Comparison of ENCODE assay signal across 8 mouse cellular contexts in genomic region chr3:87508205-87508901, GRCm38 (mm10). TPM values are rescaled to one million over a fixed set of nuclear protein-coding genes. Genes with fewer than 3 reads are reported as not detected.
DNase-seq lines count a peak whose midpoint lies in the region; ATAC-seq and TF ChIP-seq lines count a peak whose summit lies in the region.

No protein-coding gene starts in this region.

- TF ChIP-seq EP300 in liver, embryonic 14.5 days (IDR thresholded peaks at IDR 0.05; ENCODE audit: low read depth) = no peak

- peaks cover 17% of the 10 kb centered on the region; the same call in 1 of the 2 replicates for H3K27me3 ChIP-seq in E14TG2a.4 (ENCODE audit: insufficient read depth, low read length)
- H3K27me3 ChIP-seq in forebrain, embryonic 14.5 days (replicated peaks; ENCODE audit: control insufficient read depth, insufficient read depth, low read length) = no peaks in the 10 kb centered on the region
- H3K27me3 ChIP-seq in liver, embryonic 14.5 days (ENCODE audit: control insufficient read depth, insufficient read depth, low read length) = no peaks in the 10 kb centered on the region
- no peaks in the 10 kb centered on the region for H3K27me3 ChIP-seq in neural tube, embryonic 11.5 days (ENCODE audit: control insufficient read depth, insufficient read depth, low read length)
- no peaks in the 10 kb centered on the region for H3K27me3 ChIP-seq in stomach, embryonic 16.5 days (ENCODE audit: control insufficient read depth, insufficient read depth, low read length)

- H3K9ac ChIP-seq in forebrain, embryonic 14.5 days (ENCODE audit: low read length) = peak overlapping the region; percentile 36; the same call in 1 of the 2 replicates
- no peak overlapping the region for H3K9ac ChIP-seq in liver, embryonic 14.5 days (replicated peaks)
- H3K9ac ChIP-seq in neural tube, embryonic 11.5 days (ENCODE audit: low read length) = no peak overlapping the region
- H3K9ac ChIP-seq in stomach, embryonic 16.5 days (ENCODE audit: low read length) = 0 out of 2 replicates have a peak overlapping the region, but pooled peaks have one; percentile 50

- H3K27ac ChIP-seq in forebrain, embryonic 14.5 days (ENCODE audit: low read depth, low read length) = no peak overlapping the region
- H3K27ac ChIP-seq in liver, embryonic 14.5 days = no peak overlapping the region
- no peak overlapping the region for H3K27ac ChIP-seq in neural tube, embryonic 11.5 days (ENCODE audit: low read depth, low read length)
- 0 out of 2 replicates have a peak overlapping the region, but pooled peaks have one; percentile 34 for H3K27ac ChIP-seq in stomach, embryonic 16.5 days (ENCODE audit: low read length)

- intact Hi-C loops in heart, postnatal 10 days (cut with DNase I) = loop anchor here (1.0 to 2.0 kb wide), 3 partner anchors 16 to 260 kb away; partner anchors contain the start of gene Etv3

- H3K9me3 ChIP-seq in E14TG2a.4 (ENCODE audit: low read length) = peaks cover 4% of the 10 kb centered on the region; the same call in 1 of the 2 replicates
- no peaks in the 10 kb centered on the region for H3K9me3 ChIP-seq in forebrain, embryonic 14.5 days (replicated peaks; ENCODE audit: control insufficient read depth, low read length)
- H3K9me3 ChIP-seq in liver, embryonic 14.5 days (ENCODE audit: control insufficient read depth, low read length) = no peaks in the 10 kb centered on the region
- H3K9me3 ChIP-seq in neural tube, embryonic 11.5 days (ENCODE audit: control insufficient read depth, low read length) = no peaks in the 10 kb centered on the region
- no peaks in the 10 kb centered on the region for H3K9me3 ChIP-seq in stomach, embryonic 16.5 days (replicated peaks; ENCODE audit: control insufficient read depth, low read length)

- peak; percentile 65 for DNase-seq in c-Kit-positive CD71-positive TER-119-positive erythroid progenitor cells, embryonic 14.5 days (ENCODE audit: low spot score)
- peak; percentile 90 for DNase-seq in forebrain, embryonic 14.5 days (ENCODE audit: low spot score)
- peak; percentile 89 to 95 for DNase-seq in heart, postnatal 10 days
- peak; percentile 92 to 96 for DNase-seq in kidney, postnatal 36 days
- peak in 1 of 3 experiments; percentile 47 for DNase-seq in liver, embryonic 14.5 days (ENCODE audit: low read depth in 3 of 3, low spot score in 3 of 3)
- peak; percentile 87 for DNase-seq in neural tube, embryonic 11.5 days (ENCODE audit: low spot score)

- peak; percentile 72 for TF ChIP-seq CTCF in E14TG2a.4 (conservative IDR thresholded peaks at IDR 0.05; ENCODE audit: low read length)
- TF ChIP-seq CTCF in liver, embryonic 14.5 days (IDR thresholded peaks at IDR 0.05; ENCODE audit: low read depth) = peak; percentile 92

- peak overlapping the region; percentile 34 for H3K4me2 ChIP-seq in forebrain, embryonic 14.5 days (ENCODE audit: low read length)
- H3K4me2 ChIP-seq in liver, embryonic 14.5 days (ENCODE audit: low read depth) = no peak overlapping the region
- peak overlapping the region; percentile 4; the same call in 1 of the 2 replicates for H3K4me2 ChIP-seq in neural tube, embryonic 11.5 days (ENCODE audit: low read depth)
- peak overlapping the region; percentile 33; the same call in 1 of the 2 replicates for H3K4me2 ChIP-seq in stomach, embryonic 16.5 days (ENCODE audit: low read depth, low read length)

- H3K4me3 ChIP-seq in E14TG2a.4 (replicated peaks; ENCODE audit: low read length) = no peak overlapping the region
- peak overlapping the region; percentile 7; the same call in 1 of the 2 replicates for H3K4me3 ChIP-seq in forebrain, embryonic 14.5 days (ENCODE audit: low read depth, low read length)
- H3K4me3 ChIP-seq in liver, embryonic 14.5 days (ENCODE audit: insufficient read depth in 1 of 2, low read depth in 2 of 2, low read length in 2 of 2) = no peak overlapping the region
- H3K4me3 ChIP-seq in neural tube, embryonic 11.5 days (ENCODE audit: low read depth, low read length) = no peak overlapping the region
- no peak overlapping the region for H3K4me3 ChIP-seq in stomach, embryonic 16.5 days (replicated peaks; ENCODE audit: low read length)

- peaks cover 43% of the 10 kb centered on the region for H3K4me1 ChIP-seq in E14TG2a.4 (replicated peaks; ENCODE audit: low read depth, low read length)
- H3K4me1 ChIP-seq in forebrain, embryonic 14.5 days (ENCODE audit: control insufficient read depth, insufficient read depth, low read length) = no peaks in the 10 kb centered on the region
- peaks cover 0 to 16% of the 10 kb centered on the region in 2 experiments; a peak in 2 of 4 replicates for H3K4me1 ChIP-seq in liver, embryonic 14.5 days (replicated peaks; ENCODE audit: control insufficient read depth in 2 of 2, insufficient read depth in 2 of 2, low read length in 1 of 2)
- H3K4me1 ChIP-seq in neural tube, embryonic 11.5 days (ENCODE audit: control insufficient read depth, insufficient read depth, low read length) = no peaks in the 10 kb centered on the region
- peaks cover 23% of the 10 kb centered on the region for H3K4me1 ChIP-seq in stomach, embryonic 16.5 days (ENCODE audit: control insufficient read depth, insufficient read depth, low read length)

- WGBS in forebrain, embryonic 14.5 days = 20% methylated on average over 17 of the region's 17 CpGs
- 35% methylated on average over 17 of the region's 17 CpGs for WGBS in liver, embryonic 14.5 days (ENCODE audit: insufficient replicate concordance)
- WGBS in neural tube, embryonic 11.5 days = 25% methylated on average over 17 of the region's 17 CpGs
- 33% methylated on average over 17 of the region's 17 CpGs for WGBS in stomach, embryonic 16.5 days

- peak; percentile 85 for ATAC-seq in forebrain, embryonic 14.5 days
- peak; percentile 47; the same call in 1 of the 2 replicates for ATAC-seq in liver, embryonic 14.5 days (ENCODE audit: insufficient read depth)
- peak; percentile 77 for ATAC-seq in neural tube, embryonic 11.5 days (ENCODE audit: insufficient read depth, low FRiP score, low TSS enrichment)
- peak; percentile 75; the same call in 1 of the 2 replicates for ATAC-seq in stomach, embryonic 16.5 days (ENCODE audit: insufficient read depth, low FRiP score)

- no peaks in the 10 kb centered on the region for H3K36me3 ChIP-seq in E14TG2a.4 (ENCODE audit: insufficient read depth, low read length)
- no peaks in the 10 kb centered on the region for H3K36me3 ChIP-seq in forebrain, embryonic 14.5 days (ENCODE audit: control insufficient read depth, insufficient read depth, low read length)
- H3K36me3 ChIP-seq in liver, embryonic 14.5 days (replicated peaks; ENCODE audit: control insufficient read depth, insufficient read depth, low read depth) = no peaks in the 10 kb centered on the region
- H3K36me3 ChIP-seq in neural tube, embryonic 11.5 days (ENCODE audit: control insufficient read depth, insufficient read depth, low read length) = no peaks in the 10 kb centered on the region
- no peaks in the 10 kb centered on the region for H3K36me3 ChIP-seq in stomach, embryonic 16.5 days (ENCODE audit: control insufficient read depth, insufficient read depth, low read length)

RNA-seq across cellular contexts. Expression of gene Etv3, which starts 16.9 kb away (rescaled TPM):
- polyA plus RNA-seq in forebrain, embryonic 14.5 days (2014; fragmentation: Nextera tagmentation; extraction: Ambion mirVana) = 5.5 and 6.0 TPM in 2 replicates
- 10 to 100 TPM; 17.1 to 18.3 TPM for total RNA-seq in heart, postnatal 10 days (2021)
- polyA plus RNA-seq in liver, embryonic 14.5 days (2012; rRNA removed) = 1.9 and 2.7 TPM in 2 replicates
- polyA plus RNA-seq in liver, embryonic 14.5 days (2014; fragmentation: Nextera tagmentation; extraction: Ambion mirVana) = 1.3 and 1.8 TPM in 2 replicates
- polyA plus RNA-seq in neural tube, embryonic 11.5 days (2014; fragmentation: Nextera tagmentation; extraction: Ambion mirVana) = 7.8 and 8.6 TPM in 2 replicates
- polyA plus RNA-seq in stomach, embryonic 16.5 days (2015; fragmentation: Nextera tagmentation; extraction: Ambion mirVana) = 14.4 and 17.1 TPM in 2 replicates

Comparison
In these comparisons a context has a peak if more than half of its experiments do, and no peak if none do; other contexts are left out.
1. H3K9ac ChIP-seq: peak in forebrain, embryonic 14.5 days (single experiment) and stomach, embryonic 16.5 days (single experiment); none in liver, embryonic 14.5 days (single experiment) and neural tube, embryonic 11.5 days (single experiment).
2. Peak in every context shown above with its lines, with median percentiles within 50 percentile points of each other: ATAC-seq.